Mouse (Mus musculus) erythroblast, embryonic 14.5 days (primary cell): Measurements from ENCODE around the gene Myo1c.

ENCODE experiments used
- GATA1 ChIP-seq: IDR thresholded peaks from 2 replicates; pipeline ENCODE4 v1.6.1; 2012; ENCODE audit warnings: low read length, inconsistent platforms, mixed read lengths
- TAL1 ChIP-seq: IDR thresholded peaks from 3 replicates; pipeline ENCODE4 v1.6.1; 2012; ENCODE audit warnings: low read length, inconsistent platforms, mixed read lengths

DNA sequence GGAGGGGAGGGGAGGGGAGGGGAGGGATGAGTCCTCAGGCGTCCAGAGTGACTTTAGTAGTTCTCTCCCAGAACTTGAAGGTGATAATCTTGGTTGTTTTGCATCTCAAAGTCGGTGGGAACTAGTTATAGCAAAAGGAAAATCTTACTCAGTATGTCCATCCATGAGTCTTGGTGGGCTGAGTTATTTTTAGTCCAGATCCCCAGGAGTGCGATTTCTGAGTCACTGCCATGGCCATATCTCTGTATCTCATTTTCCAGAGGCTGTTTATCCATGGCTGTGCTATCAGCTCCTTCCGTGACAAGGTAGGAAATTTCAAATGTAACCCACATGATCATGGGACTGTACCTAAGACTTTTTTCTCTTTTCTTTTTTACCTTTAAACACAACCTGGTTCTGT, 72.0 kb downstream of the Myo1c start:
- no peak for TF ChIP-seq GATA1
- TF ChIP-seq TAL1: no peak
